Mouse (Mus musculus) testis, adult 2 months (tissue): ENCODE results near the gene Nrg3.

Experiments used
- CTCF ChIP-seq: fragments of 200-500 bp; IDR thresholded peaks from 2 replicates; pipeline ENCODE4 v1.5.1; 2012; ENCODE audit warnings: low read depth, mild to moderate bottlenecking, inconsistent platforms, low read length, moderate library complexity; ENCODE audit not compliant: control insufficient read depth, insufficient read depth, insufficient replicate concordance
- POLR2A ChIP-seq: fragments of 200-500 bp; IDR thresholded peaks from 2 replicates; pipeline ENCODE4 v1.6.1; 2012; ENCODE audit warnings: low read depth, mild to moderate bottlenecking, inconsistent platforms, low read length, moderate library complexity; ENCODE audit not compliant: control insufficient read depth

GRCm38 (mm10) chr14:39044290-39044689 lies 428.6 kb downstream of the Nrg3 start:
- TF ChIP-seq CTCF (no peak), POLR2A (no peak)
